Mouse (Mus musculus) frontal cortex, postnatal 10 days (tissue): ENCODE data around the gene Kcnk18.

Experiments
- DNase-seq, 2 experiments: peaks; one replicate each; pipeline ENCODE4 v3.0.0; 2022; ENCODE audit warnings: low spot score in 2 of 2, mixed read lengths in 1 of 2

The Kcnk18 gene

GRCm38 (mm10) chr19:59228376-59228775 lies 9.4 kb downstream of the Kcnk18 start:
- no peak for DNase-seq

GRCm38 (mm10) chr19:59232786-59233185 lies 13.8 kb downstream of the Kcnk18 start:
- no peak for DNase-seq

- DNase-seq, result no peak
Measured at GRCm38 (mm10) chr19:59235001-59235400, 16.0 kb downstream of the Kcnk18 start.

- no peak for DNase-seq
Measured at GRCm38 (mm10) chr19:59236046-59236445, 17.0 kb downstream of the Kcnk18 start.

GRCm38 (mm10) chr19:59238630-59239029 lies 19.6 kb downstream of the Kcnk18 start:
- no peak for DNase-seq

- peak; percentile 21 to 80 for DNase-seq
Measured at GRCm38 (mm10) chr19:59239124-59239817, 20.3 kb downstream of the Kcnk18 start.

GRCm38 (mm10) chr19:59241987-59242386 lies 23.0 kb downstream of the Kcnk18 start:
- no peak for DNase-seq

GRCm38 (mm10) chr19:59243057-59243456 lies 24.0 kb downstream of the Kcnk18 start:
- no peak for DNase-seq

- no peak for DNase-seq
Measured at GRCm38 (mm10) chr19:59248144-59248543, 29.1 kb downstream of the Kcnk18 start.

- no peak for DNase-seq
Measured at GRCm38 (mm10) chr19:59248553-59249286, 29.7 kb downstream of the Kcnk18 start.

- no peak for DNase-seq
Measured at GRCm38 (mm10) chr19:59252651-59253050, 33.6 kb downstream of the Kcnk18 start.

GRCm38 (mm10) chr19:59259633-59260032 lies 40.6 kb downstream of the Kcnk18 start:
- DNase-seq, result no peak

- DNase-seq, result no peak
Measured at GRCm38 (mm10) chr19:59260718-59261442, 41.9 kb downstream of the Kcnk18 start, which contains the start of gene Slc18a2. Slc18a2 (plus strand) TSS chr19:59260896.

- DNase-seq, result no peak
Measured at GRCm38 (mm10) chr19:59261604-59262003, 42.6 kb downstream of the Kcnk18 start.

- DNase-seq, result no peak
Measured at GRCm38 (mm10) chr19:59263171-59263570, 44.2 kb downstream of the Kcnk18 start.

- DNase-seq, result no peak
Measured at GRCm38 (mm10) chr19:59264838-59265532, 46.0 kb downstream of the Kcnk18 start.

- no peak for DNase-seq
Measured at GRCm38 (mm10) chr19:59265907-59266306, 46.9 kb downstream of the Kcnk18 start.

- peak in 1 of 2 experiments; percentile 25 for DNase-seq
Measured at GRCm38 (mm10) chr19:59267417-59267963, 48.5 kb downstream of the Kcnk18 start.

- DNase-seq, result no peak
Measured at GRCm38 (mm10) chr19:59273190-59273589, 54.2 kb downstream of the Kcnk18 start.

- DNase-seq, result no peak
Measured at GRCm38 (mm10) chr19:59276354-59276753, 57.3 kb downstream of the Kcnk18 start.

- no peak for DNase-seq
Measured at GRCm38 (mm10) chr19:59280841-59281240, 61.8 kb downstream of the Kcnk18 start.
